Mouse (Mus musculus): ENCODE data around the gene Gm20422.
"Not testable (repeated sequence)": the region's sequence is repeated elsewhere in the genome, so short reads cannot be mapped to it uniquely, and the experiment has no call there.

The Gm20422 gene

DNA sequence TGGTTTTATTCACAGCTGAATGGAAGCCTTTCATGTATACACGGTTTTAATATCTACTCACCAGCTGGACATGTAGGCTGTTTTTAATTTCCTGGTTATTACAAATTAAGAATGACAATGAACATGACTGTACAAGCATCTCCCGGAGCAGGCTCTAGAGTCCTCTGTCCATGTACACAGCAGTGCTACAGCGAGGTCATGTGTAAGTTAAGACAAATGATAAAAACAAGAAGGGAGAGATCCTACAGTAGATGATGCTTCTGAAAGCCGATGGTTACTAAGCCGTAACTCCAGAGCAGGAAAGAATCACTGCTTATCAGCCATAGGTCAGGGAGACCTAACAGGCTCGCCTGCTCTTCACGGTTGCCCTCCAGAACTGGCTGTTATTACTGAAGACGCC is 61.2 kb downstream of the Gm20422 start:
- DNase-seq (ENCODE audit: low read depth, low spot score) = no peak

DNA sequence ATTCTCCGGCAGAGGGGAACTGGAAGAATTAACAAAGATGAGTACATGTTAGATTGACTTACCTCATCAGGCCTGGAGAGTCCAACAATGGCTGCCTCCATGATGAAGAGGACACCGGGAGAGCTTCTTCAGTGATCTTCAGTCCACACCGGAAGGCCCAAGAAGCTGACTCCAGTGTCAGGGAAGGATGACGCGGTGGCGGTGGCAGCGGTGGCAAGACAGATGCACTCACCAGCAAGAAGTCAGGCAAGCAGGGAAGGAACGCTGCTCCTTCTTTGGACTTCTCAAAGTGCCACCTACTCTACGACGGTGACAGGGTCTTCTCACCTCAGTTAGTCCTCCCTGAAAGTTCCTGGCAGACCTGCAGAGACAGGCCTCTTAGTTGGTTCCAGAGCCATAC is 64.1 kb downstream of the Gm20422 start, which contains the start of gene Zfp869:
Gene Zfp869, minus strand, starts transcription at position 101 of the 400 bp plus-strand sequence.
- DNase-seq (ENCODE audit: low read depth, low spot score) = not testable (repeated sequence)

DNA sequence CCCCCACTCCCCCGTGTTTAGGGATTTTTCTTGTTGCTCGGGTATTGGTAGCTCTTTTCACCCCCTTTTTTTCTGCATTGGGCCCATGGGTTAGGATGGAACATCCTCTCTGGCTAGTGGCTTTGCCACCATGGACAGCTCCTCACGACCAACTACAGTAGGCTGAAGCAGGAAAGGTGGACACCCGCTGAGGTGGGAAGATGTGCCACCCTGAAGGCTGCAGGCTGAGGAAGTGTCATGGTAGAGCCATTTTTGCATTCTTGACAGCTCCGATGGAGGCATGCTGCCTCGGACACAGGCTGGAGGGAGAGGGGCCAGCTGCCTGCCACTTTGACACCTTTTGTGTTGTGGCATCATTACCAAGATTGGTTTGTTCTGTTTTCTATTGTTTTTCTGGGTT is 72.9 kb downstream of the Gm20422 start:
- no peak for DNase-seq (ENCODE audit: low read depth, low spot score)
